8 mouse cellular contexts compared by ENCODE assay signal in genomic region chr17:47408558-47408898, GRCm38 (mm10). TPM values are rescaled to one million over a fixed set of nuclear protein-coding genes. Genes with fewer than 3 reads are reported as not detected.
DNase-seq lines count a peak whose midpoint lies in the region; ATAC-seq and TF ChIP-seq lines count a peak whose summit lies in the region.

No protein-coding gene starts in this region.

- peak; percentile 35 for DNase-seq in ovary, postnatal 10 days (ENCODE audit: low spot score)
- no peak for DNase-seq in ovary, adult 18-20 months (ENCODE audit: low spot score)
- DNase-seq in limb, embryonic 10.5 days (ENCODE audit: low spot score) = peak; percentile 81
- DNase-seq in naive thymus-derived CD4-positive, alpha-beta T cell, adult 2 months (ENCODE audit: low read depth) = peak; percentile 74
- peak; percentile 86 for DNase-seq in thymus, postnatal 4 days

- H3K36me3 ChIP-seq in limb, embryonic 10.5 days = no peaks in the 10 kb centered on the region

- peak; percentile 57; the same call in 1 of the 2 replicates for ATAC-seq in erythroblast, adult 5-6 weeks (replicated peaks; ENCODE audit: low FRiP score, poor library complexity, severe bottlenecking)
- ATAC-seq in inflammation-experienced regulatory T-cells, adult 6 months = peak; percentile 61

- no peak overlapping the region for H3K27ac ChIP-seq in bone marrow macrophage, adult 2 months (ENCODE audit: insufficient read depth, low read depth, low read length)
- no peak overlapping the region for H3K27ac ChIP-seq in limb, embryonic 10.5 days

- 24% methylated on average over 8 of the region's 8 CpGs for WGBS in limb, embryonic 10.5 days

- peaks cover 74% of the 10 kb centered on the region for H3K27me3 ChIP-seq in limb, embryonic 10.5 days (ENCODE audit: low read depth, poor library complexity, severe bottlenecking)

- TF ChIP-seq CTCF in bone marrow macrophage, adult 2 months (IDR thresholded peaks at IDR 0.05; ENCODE audit: low read depth, low read length) = peak; percentile 49

- no peak overlapping the region for H3K4me3 ChIP-seq in bone marrow macrophage, adult 2 months (ENCODE audit: insufficient read depth, low read length)
- no peak overlapping the region for H3K4me3 ChIP-seq in limb, embryonic 10.5 days

- no peaks in the 10 kb centered on the region for H3K4me1 ChIP-seq in bone marrow macrophage, adult 2 months (ENCODE audit: control insufficient read depth, insufficient read depth, low read length)
- peaks cover 7% of the 10 kb centered on the region for H3K4me1 ChIP-seq in limb, embryonic 10.5 days

- no peaks in the 10 kb centered on the region; the same call in 1 of the 2 replicates for H3K9me3 ChIP-seq in limb, embryonic 10.5 days (replicated peaks)

- TF ChIP-seq POLR2A in bone marrow macrophage, adult 2 months (IDR thresholded peaks at IDR 0.05; ENCODE audit: borderline replicate concordance, low read depth, low read length) = no peak

RNA-seq across cellular contexts. Expression of gene Guca1a, which starts 8.1 kb away (rescaled TPM):
- polyA plus RNA-seq in bone marrow macrophage, adult 2 months (2012; ENCODE audit: insufficient read depth, insufficient read length, missing spikeins) = 20.0 and 22.0 TPM in 2 replicates
- not detected in 2 replicates for total RNA-seq in erythroblast, adult 5-6 weeks (2015; ENCODE audit: low replicate concordance)
- total RNA-seq in erythroblast, adult 5-6 weeks (2017; ENCODE audit: low replicate concordance) = not detected in 2 replicates
- not detected for polyA plus RNA-seq in inflammation-experienced regulatory T-cells, adult 6 months (2017; shearing (Covaris generic))
- 0.29 and 0.34 TPM in 2 replicates for polyA plus RNA-seq in limb, embryonic 10.5 days (2016; fragmentation: Nextera tagmentation; extraction: Ambion mirVana)

RNA-seq across cellular contexts. Expression of gene Guca1b, which starts 23.3 kb away (rescaled TPM):
- polyA plus RNA-seq in bone marrow macrophage, adult 2 months (2012; ENCODE audit: insufficient read depth, insufficient read length, missing spikeins) = 0.99 TPM in 2 replicates
- total RNA-seq in erythroblast, adult 5-6 weeks (2015; ENCODE audit: low replicate concordance) = not detected in 2 replicates
- 0.77 and 1.1 TPM in 2 replicates for total RNA-seq in erythroblast, adult 5-6 weeks (2017; ENCODE audit: low replicate concordance)
- polyA plus RNA-seq in inflammation-experienced regulatory T-cells, adult 6 months (2017; shearing (Covaris generic)) = 1 to 10 TPM in 2 of 3 experiments, under 1 TPM in 1; 0.29 to 1.8 (median 1.1) TPM
- polyA plus RNA-seq in limb, embryonic 10.5 days (2016; fragmentation: Nextera tagmentation; extraction: Ambion mirVana) = 0.58 and 0.61 TPM in 2 replicates

RNA-seq across cellular contexts. Expression of gene AI661453, which starts 27.9 kb away (rescaled TPM):
- polyA plus RNA-seq in bone marrow macrophage, adult 2 months (2012; ENCODE audit: insufficient read depth, insufficient read length, missing spikeins) = 2.8 and 3.0 TPM in 2 replicates
- total RNA-seq in erythroblast, adult 5-6 weeks (2015; ENCODE audit: low replicate concordance) = 0.63 TPM in 1 of 2 replicates, not detected in the other
- 0.70 TPM in 1 of 2 replicates, not detected in the other for total RNA-seq in erythroblast, adult 5-6 weeks (2017; ENCODE audit: low replicate concordance)
- polyA plus RNA-seq in inflammation-experienced regulatory T-cells, adult 6 months (2017; shearing (Covaris generic)) = not detected
- polyA plus RNA-seq in limb, embryonic 10.5 days (2016; fragmentation: Nextera tagmentation; extraction: Ambion mirVana) = 0.23 and 0.33 TPM in 2 replicates

RNA-seq across cellular contexts. Expression of gene 1700001C19Rik, which starts 28.6 kb away (rescaled TPM):
- 0.34 and 0.67 TPM in 2 replicates for polyA plus RNA-seq in bone marrow macrophage, adult 2 months (2012; ENCODE audit: insufficient read depth, insufficient read length, missing spikeins)
- total RNA-seq in erythroblast, adult 5-6 weeks (2015; ENCODE audit: low replicate concordance) = not detected in 2 replicates
- not detected in 2 replicates for total RNA-seq in erythroblast, adult 5-6 weeks (2017; ENCODE audit: low replicate concordance)
- not detected for polyA plus RNA-seq in inflammation-experienced regulatory T-cells, adult 6 months (2017; shearing (Covaris generic))
- 0.24 and 0.31 TPM in 2 replicates for polyA plus RNA-seq in limb, embryonic 10.5 days (2016; fragmentation: Nextera tagmentation; extraction: Ambion mirVana)

RNA-seq across cellular contexts. Expression of gene Mrps10, which starts 39.8 kb away (rescaled TPM):
- polyA plus RNA-seq in bone marrow macrophage, adult 2 months (2012; ENCODE audit: insufficient read depth, insufficient read length, missing spikeins) = 20.5 and 22.7 TPM in 2 replicates
- total RNA-seq in erythroblast, adult 5-6 weeks (2015; ENCODE audit: low replicate concordance) = 0.96 and 10.0 TPM in 2 replicates
- 2.2 and 10.7 TPM in 2 replicates for total RNA-seq in erythroblast, adult 5-6 weeks (2017; ENCODE audit: low replicate concordance)
- 10 to 100 TPM; 31.5 to 34.9 (median 33.0) TPM for polyA plus RNA-seq in inflammation-experienced regulatory T-cells, adult 6 months (2017; shearing (Covaris generic))
- polyA plus RNA-seq in limb, embryonic 10.5 days (2016; fragmentation: Nextera tagmentation; extraction: Ambion mirVana) = 89.9 and 106 TPM in 2 replicates

Comparison
In these comparisons a context has a peak if more than half of its experiments do, and no peak if none do; other contexts are left out.
1. RNA of gene Guca1a, which starts 8.1 kb away (polyA plus RNA-seq): 20.0 to 22.0 TPM in bone marrow macrophage, adult 2 months; 0.29 to 0.34 TPM in limb, embryonic 10.5 days and not detected in inflammation-experienced regulatory T-cells, adult 6 months; every median in the first group is over 10 times any median in the second.